Mouse (Mus musculus) left cerebral cortex, adult 9 months (tissue): ENCODE data around the gene Man1c1.

Experiments
- DNase-seq, 2 experiments: peaks; one replicate each; pipeline ENCODE4 v3.0.0; 2022; ENCODE audit warnings: low spot score in 2 of 2

Man1c1 gene

DNA sequence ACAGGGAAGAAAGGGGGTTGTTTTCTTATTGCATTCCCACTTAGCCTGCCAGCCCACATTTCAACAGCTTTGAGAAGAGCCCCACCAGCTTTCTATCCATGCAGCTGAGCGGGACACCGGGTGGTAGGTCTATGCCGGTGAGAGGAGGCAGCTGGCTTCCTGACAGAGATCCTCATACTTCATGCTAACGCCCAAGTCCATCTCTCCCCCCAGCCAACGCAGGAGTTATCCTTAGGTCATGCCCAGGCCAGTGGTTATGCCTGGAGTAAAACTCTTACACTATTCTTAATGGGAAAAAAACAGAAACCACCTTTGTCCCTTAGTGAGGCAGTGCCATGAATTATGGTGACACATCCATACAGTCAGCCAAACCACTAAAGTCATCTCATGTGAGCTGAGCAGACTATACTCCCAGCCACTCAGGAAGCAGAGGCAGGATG, 66.0 kb downstream of the Man1c1 start:
- DNase-seq, result no peak

GRCm38 (mm10) chr4:134636406-134636805, 67.7 kb downstream of the Man1c1 start:
- DNase-seq, result no peak

GRCm38 (mm10) chr4:134634001-134634400, 70.1 kb downstream of the Man1c1 start:
- DNase-seq, result no peak

GRCm38 (mm10) chr4:134632131-134632711, 71.9 kb downstream of the Man1c1 start:
- peak in 1 of 2 experiments; percentile 60 for DNase-seq

- DNase-seq, result peak; percentile 79 to 86
Measured at GRCm38 (mm10) chr4:134631471-134632130, 72.5 kb downstream of the Man1c1 start.

DNA sequence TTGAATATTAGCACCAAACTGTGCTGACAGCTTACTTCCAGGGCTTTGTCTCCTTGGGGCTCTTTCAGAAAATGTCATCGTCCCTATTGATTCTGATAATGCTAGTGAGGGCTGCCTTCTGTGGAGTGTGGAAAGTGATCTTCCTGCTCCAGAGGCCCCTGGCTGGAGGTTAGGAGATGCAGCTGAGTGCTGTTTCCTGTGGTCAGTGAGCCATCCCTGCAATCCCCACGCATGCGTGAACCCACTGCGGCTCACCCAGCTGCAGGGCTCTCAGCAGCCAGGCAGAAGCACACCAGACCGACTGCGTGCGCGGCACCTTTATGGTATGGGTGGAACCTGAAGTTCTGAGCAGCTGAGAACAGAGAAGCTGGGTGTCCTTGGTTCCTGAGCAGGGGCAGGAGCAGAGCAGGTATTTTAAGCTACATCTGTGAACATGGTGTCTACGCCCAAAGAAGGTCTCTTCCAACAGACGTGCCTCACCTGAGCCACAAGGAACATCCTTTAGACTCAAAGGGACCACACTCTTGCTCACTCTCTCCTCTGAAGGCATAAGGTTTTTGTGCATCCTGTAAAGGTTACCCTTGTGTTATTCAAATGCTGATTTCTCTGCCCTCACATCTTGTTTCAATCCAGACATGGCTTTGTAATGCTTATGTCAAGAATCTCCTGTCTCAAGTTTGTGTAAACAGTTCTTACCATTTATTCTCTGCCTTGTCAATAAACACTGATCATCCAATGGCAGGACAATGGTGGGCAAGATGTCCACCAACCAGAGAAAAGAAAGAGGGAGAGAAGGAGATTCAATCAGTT, 75.3 kb downstream of the Man1c1 start:
- no peak for DNase-seq

DNA sequence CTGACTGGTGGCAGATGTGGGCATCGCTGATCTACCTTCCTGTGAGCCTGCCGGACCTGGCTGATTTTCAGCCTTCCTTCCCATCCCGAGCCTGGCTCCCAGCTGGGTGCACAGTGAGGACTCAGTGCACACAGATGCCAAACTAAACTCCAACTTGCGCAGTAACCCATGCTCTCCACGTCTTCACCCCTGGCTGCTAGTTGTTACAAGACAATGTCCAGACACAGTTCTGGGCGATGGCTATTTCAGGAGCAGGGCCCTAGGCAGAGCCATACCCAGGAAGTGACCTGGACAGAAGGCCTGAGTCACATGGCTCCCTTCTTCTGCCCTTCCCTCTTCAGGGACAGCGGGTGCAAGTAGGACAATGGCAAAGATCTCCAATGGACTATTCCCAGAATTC, 76.0 kb downstream of the Man1c1 start:
- DNase-seq, result no peak

DNA sequence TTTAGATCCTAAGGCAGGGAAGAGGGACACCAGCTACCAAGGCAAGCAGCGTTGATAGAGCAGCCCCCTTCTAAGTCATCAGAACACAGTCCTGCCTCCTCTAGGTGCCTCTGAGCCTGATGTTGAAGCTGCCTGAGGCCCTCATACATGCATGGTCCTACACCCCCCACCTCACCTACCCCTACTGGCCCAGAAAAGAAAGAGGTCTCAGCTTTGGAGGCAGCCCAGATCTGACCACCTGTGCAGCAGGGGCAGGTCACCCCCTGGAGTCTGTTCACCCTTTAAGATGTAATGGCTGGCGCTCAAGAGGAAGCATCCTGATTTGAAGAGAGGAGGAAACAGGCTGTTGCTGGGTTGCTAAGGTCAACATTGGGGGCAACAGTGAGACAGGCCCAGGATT, 77.2 kb downstream of the Man1c1 start:
- DNase-seq, result no peak

- peak in 1 of 2 experiments; percentile 80 for DNase-seq
Measured at GRCm38 (mm10) chr4:134626350-134626749, 77.7 kb downstream of the Man1c1 start.

DNA sequence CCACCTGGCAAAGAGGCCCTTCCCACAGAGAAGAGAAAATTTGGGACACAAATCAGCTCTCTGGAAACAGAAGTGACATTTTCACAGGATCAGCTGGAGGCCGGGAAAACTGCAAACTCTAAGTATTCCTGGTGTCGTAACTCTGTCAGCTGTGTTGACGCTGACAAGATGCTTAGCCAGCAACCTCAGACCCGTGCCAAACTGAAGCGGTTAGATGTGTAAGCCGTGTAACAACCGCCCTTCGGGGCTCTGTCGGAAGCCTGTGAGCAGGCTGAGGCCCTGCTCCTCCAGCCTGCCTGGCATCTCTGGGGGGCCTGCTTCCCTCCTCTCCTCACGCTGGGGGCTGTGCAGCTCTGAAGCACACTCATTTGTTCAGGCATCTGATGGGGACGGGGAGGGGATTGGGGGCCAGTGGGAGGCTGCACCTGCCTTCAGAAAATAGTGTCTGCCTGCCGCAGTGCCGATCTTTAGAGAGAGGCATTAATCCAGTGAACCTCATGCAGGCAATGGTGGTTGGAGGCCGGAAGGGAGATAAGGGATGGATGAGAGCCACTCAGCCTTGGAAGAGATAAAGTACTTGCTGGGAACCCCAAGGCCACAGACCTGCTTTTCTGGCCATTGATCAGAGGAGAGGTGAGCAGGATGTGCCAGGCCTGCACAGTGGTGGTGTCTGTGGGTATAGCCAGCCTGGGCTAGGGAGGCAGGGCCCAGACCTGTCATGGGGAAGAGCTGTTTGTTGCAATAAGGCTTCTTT, 79.8 kb downstream of the Man1c1 start:
- peak in 1 of 2 experiments; percentile 59 for DNase-seq

GRCm38 (mm10) chr4:134621695-134622094, 82.4 kb downstream of the Man1c1 start:
- DNase-seq, result no peak

DNA sequence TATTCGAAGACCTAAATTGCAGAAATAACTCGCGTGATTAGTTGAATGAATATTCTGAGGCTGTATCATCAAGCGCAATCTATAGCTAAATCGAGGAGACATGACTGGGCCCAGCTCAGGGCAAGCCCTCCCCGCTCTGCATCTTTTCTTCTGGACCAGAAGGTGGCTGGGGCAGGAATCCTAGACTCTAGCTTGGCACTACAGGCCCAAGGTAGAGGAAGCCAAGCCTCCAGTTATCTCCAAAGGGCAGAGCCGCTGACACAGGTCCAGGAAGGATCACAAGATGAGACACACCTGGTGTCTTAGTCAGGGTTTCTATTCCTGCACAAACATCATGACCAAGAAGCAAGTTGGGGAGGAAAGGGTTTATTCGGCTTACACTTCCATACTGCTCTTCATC, 83.8 kb downstream of the Man1c1 start:
- DNase-seq, result no peak

- no peak for DNase-seq
Measured at GRCm38 (mm10) chr4:134619489-134619870, 84.6 kb downstream of the Man1c1 start.

DNA sequence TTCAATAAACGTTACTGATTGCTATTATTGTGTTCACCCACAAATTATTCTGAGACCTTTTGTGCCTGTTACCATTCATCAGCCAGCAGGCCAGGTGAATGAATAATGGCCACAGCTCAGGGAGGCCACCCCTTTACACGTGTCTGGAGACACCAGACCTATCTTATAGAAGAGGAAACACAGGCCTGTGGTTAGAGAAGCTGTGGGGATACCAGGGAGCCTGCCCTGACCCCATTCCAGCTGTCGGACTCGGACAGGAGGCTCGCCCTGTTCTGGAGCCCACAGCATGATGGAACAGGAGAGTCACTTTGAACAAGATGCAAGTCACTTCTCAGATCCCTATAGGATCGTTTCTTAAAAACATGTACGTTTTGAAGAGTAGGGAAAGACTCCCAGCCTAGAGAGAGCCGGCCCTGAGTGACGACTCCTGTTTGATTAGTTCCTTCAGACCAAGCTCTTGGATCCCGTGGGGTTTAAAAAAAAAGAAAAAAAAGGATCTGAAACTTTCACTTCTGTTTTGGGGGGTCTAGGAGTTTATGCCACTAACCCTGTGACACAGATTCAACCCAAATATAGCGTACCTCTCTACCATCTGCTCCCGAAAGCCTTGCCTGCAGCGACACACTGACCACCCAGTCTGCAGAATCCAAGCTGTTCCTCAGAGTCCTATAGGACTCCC, 85.1 kb downstream of the Man1c1 start:
- DNase-seq, result no peak

DNA sequence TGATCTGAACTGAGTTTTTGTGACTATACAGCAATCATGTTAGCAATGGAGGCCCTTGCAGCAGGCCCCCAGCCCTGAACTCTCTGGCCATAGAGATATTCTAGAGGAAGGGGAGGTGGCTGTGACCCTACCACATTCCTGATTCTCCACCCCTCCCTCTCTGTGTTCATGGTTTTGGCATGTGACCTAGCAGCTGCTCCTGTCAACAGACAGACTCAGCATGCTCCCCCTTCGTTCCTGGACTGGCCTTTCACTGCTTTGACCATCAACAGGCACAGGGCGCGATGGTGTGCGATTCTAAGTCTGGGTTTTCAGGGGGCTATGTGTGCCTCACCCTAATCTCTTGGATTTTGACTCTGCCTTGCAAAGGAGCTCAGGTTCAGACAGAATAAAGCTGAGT, 86.3 kb downstream of the Man1c1 start:
- DNase-seq, result no peak

DNA sequence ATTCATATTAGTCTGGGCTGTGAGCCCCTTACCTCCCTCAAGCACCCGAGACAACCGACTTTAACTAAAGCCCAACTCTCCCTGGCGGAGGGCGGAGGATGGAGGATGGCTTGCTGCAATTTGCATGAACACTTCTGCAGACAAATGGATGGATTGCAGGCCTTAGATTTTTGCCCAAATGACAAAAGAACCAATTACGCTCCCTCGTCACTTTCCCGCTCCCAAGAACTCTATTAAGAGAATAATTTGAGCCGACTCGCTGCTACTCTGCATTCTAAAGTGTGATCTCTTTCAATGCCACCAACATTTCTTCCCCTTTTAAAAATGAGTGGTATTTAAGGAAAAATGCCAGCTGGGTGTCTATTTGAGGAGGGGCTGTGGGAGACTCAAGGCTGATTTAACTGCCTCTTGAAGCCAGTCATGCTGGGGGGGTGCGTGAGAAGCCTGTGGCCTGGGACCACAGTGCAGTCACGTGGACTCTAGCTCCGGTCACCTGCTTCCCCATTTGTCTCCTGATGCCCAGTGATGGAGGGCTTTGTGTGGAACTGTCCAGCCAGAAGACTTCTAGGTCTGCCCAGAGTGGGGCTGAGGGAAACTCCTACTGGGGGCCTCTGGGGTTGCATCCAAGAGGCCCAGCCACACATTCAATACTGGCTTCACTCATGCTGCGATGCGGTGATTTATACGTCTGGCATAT, 88.0 kb downstream of the Man1c1 start:
- peak in 1 of 2 experiments; percentile 39 for DNase-seq

DNA sequence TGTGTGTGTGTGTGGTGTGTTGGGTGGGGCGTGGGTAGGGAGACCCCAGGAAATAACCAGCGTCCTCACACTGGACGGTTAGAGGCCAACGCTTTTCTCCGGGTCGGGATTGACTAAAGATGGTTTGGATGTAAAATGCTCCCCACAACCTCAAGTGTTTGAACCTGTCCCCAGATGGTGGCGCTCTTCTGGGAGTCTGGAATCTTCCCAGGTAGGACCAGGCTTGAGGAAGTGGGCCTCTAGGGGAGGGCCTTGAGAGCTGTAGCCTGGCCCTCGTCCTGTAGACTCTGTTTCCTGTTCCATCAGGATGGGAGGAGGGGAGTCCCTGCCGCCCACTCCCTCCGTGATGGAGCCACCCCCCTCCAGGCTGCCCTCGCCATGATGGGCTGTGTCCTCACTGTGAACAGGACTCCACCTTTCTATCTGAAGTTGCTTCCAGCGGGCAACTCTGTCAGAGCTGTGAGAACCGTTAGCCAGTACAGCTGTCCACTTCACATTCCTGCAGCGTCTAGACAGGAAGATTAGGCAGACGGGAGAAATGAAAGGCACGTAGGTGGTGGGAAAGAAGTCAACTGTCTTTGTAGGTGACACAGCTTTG, 91.9 kb downstream of the Man1c1 start:
- no peak for DNase-seq

DNA sequence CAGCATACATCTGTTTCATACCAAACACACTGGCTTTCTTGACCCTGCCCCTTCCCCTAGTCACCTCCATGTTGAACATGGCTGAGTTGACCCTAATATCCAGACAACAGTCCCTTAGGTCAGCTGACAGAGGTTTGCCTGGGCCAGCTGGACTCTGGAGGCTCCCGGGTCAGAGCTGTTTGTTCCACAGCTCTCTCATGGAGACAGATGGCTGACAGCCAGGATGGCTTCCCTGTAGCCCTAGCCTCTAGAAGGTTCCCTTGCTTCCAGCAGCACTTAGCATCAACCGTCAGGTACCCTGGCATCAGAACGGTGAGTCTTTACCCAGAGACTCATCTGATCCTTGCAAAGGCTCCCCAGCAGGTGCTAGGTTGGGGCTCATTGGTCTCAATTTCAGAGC, 93.5 kb downstream of the Man1c1 start:
- no peak for DNase-seq

GRCm38 (mm10) chr4:134607679-134608078, 96.4 kb downstream of the Man1c1 start:
- no peak for DNase-seq

GRCm38 (mm10) chr4:134606054-134606453, 98.0 kb downstream of the Man1c1 start:
- DNase-seq, result no peak

DNA sequence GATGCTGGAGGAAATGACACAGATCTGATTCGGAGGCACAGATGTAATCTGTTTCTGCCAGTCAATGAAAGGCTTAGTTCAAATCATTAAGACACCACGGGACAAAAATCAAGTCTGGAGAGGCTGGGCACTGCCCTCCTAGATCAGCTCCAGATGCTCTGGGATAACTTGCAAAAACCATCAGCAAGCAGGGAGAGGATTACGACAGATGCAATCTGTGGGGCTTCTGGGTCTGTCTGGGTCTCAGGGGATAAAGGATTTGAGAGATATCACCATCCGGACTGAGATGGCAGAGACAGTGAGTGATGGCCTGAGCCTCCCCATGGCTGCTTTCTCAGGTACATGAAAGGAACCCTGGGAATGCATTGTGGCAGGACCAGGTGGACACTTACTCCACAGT, 99.6 kb downstream of the Man1c1 start:
- no peak for DNase-seq
